Mouse (Mus musculus) liver, embryonic 13.5 days (tissue): ENCODE measurements around the gene Zfp747. TPM values are rescaled to one million over a fixed set of nuclear protein-coding genes. Genes with fewer than 3 reads are reported as not detected.
"Not testable (repeated sequence)": the region's sequence is repeated elsewhere in the genome, so short reads cannot be mapped to it uniquely, and the experiment has no call there.

Experiments
- ATAC-seq: fragments of 200-750 bp; cut with Nextera tagmentation; 2 replicates; pipeline ENCODE4 v1.8.0; 2017; ENCODE audit warnings: low read depth, mild to moderate bottlenecking, moderate number of reproducible peaks, moderate library complexity
- DNase-seq: peaks from one replicate; pipeline ENCODE4 v3.0.0; 2022
- H3K27ac ChIP-seq: fragments of 300-500 bp; sonication (generic); 2 replicates; pipeline ENCODE4 v1.5.1; 2015; ENCODE audit warnings: moderate library complexity, mild to moderate bottlenecking, inconsistent platforms
- H3K27me3 ChIP-seq: fragments of 300-500 bp; sonication (generic); 2 replicates; pipeline ENCODE4 v1.6.1; 2015; ENCODE audit warnings: mild to moderate bottlenecking, inconsistent platforms
- H3K36me3 ChIP-seq: fragments of 300-500 bp; sonication (generic); 2 replicates; pipeline ENCODE4 v1.6.1; 2015; ENCODE audit warnings: mild to moderate bottlenecking, inconsistent platforms
- H3K4me1 ChIP-seq: fragments of 300-500 bp; sonication (generic); replicated peaks from 2 replicates; pipeline ENCODE4 v1.6.1; 2015; ENCODE audit warnings: inconsistent platforms
- H3K4me2 ChIP-seq: fragments of 300-500 bp; sonication (generic); 2 replicates; pipeline ENCODE4 v1.6.1; 2015; ENCODE audit warnings: inconsistent platforms, mild to moderate bottlenecking, moderate library complexity
- H3K4me3 ChIP-seq: fragments of 300-500 bp; sonication (generic); replicated peaks from 2 replicates; pipeline ENCODE4 v1.5.1; 2015; ENCODE audit warnings: mild to moderate bottlenecking, inconsistent platforms
- H3K9ac ChIP-seq: fragments of 300-500 bp; sonication (generic); 2 replicates; pipeline ENCODE4 v1.6.1; 2015; ENCODE audit warnings: mild to moderate bottlenecking, inconsistent platforms
- H3K9me3 ChIP-seq: fragments of 300-500 bp; sonication (generic); replicated peaks from 2 replicates; pipeline ENCODE4 v1.6.1; 2016; ENCODE audit warnings: inconsistent platforms
- WGBS: fragments of 180-500 bp; shearing (Covaris S2); methylation state at CpG from one replicate; pipeline ENCODE4 v1.1.7; 2015; ENCODE audit not compliant: insufficient replicate concordance; 5-methylcytosine and 5-hydroxymethylcytosine counted together
- polyA plus RNA-seq: library from polyadenylated mRNA; unstranded; fragments of >200 nt; fragmentation: Nextera tagmentation; extraction: Ambion mirVana; gene quantifications from 2 replicates; pipeline ENCODE4 v1.2.1, GENCODE M21; 2015

Gene Zfp747
- polyA plus RNA-seq, 1 experiment from 2014 or later: 1.7 TPM

DNA sequence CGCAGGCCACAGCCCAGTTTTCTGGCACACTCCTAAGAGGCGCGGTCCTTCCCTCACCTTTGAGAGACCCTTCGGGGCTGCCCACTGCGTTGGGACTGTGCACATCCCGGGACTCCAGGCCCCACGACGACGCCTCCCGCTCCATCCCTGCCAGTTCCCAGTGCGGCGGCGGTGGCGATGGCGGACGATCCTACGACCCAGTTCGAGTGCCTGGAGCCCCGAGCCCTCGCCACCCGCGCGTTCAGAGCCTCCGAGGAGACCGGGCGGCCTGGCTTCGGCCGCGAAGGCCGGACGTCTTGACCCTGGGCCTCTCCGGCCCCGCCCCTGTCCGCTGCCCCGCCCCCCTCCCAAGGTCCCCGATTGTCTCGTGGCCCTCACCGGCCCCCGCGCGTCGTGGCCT is 30.8 kb downstream of the Zfp747 start:
- Histone ChIP-seq H3K4me2 (peak overlapping the region; percentile 99), H3K27me3 (no peaks in the 10 kb centered on the region), H3K4me3 (peak overlapping the region; percentile 79), H3K27ac (peak overlapping the region; percentile 78), H3K9me3 (no peaks in the 10 kb centered on the region), H3K36me3 (peaks cover 9% of the 10 kb centered on the region), H3K9ac (peak overlapping the region; percentile 79), H3K4me1 (peaks cover 45% of the 10 kb centered on the region)
- ATAC-seq (peak; percentile 34), DNase-seq (peak; percentile 41)
- WGBS: under 1% methylated on average over 36 of the region's 42 CpGs

DNA sequence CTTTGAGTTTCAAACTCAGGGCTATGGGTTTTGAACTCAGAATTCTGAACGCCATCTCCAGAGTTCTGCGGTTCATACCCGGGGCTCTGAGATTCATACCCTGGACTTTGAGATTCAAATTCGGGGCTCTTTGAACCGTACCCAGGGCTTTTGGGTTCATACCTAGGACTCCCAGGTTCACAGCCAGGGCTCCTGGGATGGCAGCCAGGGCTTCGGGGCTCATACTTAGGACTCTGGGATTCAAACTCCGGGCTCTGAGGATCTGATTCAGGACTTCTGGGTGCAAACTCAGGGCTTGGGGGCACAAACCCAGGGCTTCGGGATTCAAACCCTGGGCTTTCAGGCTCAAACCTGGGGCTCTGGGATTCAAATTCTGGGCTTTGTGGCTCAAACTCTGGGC is 31.5 kb downstream of the Zfp747 start:
- H3K9me3 ChIP-seq: no peaks in the 10 kb centered on the region
- peaks cover 45% of the 10 kb centered on the region for H3K4me1 ChIP-seq
- peaks cover 9% of the 10 kb centered on the region for H3K36me3 ChIP-seq
- peak overlapping the region; percentile 79 for H3K4me3 ChIP-seq
- H3K27ac ChIP-seq: no peak overlapping the region
- DNase-seq (no peak), ATAC-seq (no peak)
- H3K27me3 ChIP-seq: no peaks in the 10 kb centered on the region
- peak overlapping the region; percentile 99 for H3K4me2 ChIP-seq
- peak overlapping the region; percentile 79; the same call in 1 of the 2 replicates for H3K9ac ChIP-seq
- WGBS: 82% methylated on average over 8 of the region's 8 CpGs

DNA sequence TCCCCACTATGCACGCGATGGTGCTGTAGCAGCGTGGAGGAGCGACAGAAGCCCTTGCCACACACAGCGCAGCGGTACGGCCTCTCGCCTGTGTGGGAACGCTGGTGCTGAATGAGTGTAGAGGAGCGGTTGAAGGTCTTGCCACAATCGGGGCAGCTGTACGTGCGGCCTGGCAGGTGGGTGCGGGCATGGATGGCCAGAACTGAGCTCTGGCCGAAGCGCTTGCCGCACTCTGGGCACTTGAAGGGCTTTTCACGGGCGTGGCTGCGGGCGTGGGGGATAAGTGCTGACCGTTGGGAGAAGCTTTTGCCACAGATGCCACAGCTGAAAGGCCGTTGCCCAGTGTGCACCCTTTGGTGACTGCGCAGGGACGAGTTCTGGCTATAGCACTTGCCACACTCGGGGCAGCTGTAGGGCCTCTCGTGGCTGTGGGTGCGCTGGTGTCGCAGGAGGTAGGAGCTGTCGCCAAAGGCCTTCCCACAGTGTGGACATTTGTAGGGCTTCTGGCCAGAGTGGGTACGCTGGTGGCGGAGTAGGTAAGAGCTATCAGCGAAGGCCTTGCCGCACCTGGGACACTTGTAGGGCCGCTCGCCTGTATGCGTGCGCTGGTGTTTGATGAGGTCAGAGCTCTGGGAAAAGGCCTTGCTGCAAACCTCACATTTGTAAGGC is 32.4 kb downstream of the Zfp747 start:
- Histone ChIP-seq H3K4me1 (peaks cover 45% of the 10 kb centered on the region), H3K4me3 (no peak overlapping the region), H3K36me3 (peaks cover 9% of the 10 kb centered on the region), H3K9ac (no peak overlapping the region), H3K4me2 (no peak overlapping the region), H3K27ac (no peak overlapping the region), H3K27me3 (no peaks in the 10 kb centered on the region), H3K9me3 (no peaks in the 10 kb centered on the region)
- ATAC-seq (no peak), DNase-seq (no peak)
- WGBS: 86% methylated on average over 38 of the region's 38 CpGs

DNA sequence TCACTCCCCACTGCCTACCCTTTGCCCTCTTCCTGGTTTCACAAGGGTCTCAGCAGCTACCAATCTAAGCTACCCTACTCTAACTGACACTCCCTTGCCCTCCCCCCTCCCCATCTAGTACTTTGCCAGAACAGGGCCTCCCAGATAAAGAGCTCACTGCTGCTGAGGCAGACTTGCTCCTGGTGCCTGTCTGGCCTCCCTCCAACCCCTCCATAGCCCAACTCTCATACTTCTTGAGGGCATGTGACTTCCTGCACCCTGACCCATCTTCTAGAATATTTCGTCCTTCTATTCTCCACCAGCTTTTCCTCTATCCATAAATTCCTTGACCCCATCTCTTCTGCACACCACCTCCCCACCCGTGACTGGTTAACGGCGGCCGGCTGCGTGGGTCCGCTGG is 33.0 kb downstream of the Zfp747 start:
- Histone ChIP-seq H3K4me1 (peaks cover 45% of the 10 kb centered on the region), H3K27me3 (no peaks in the 10 kb centered on the region), H3K9me3 (no peaks in the 10 kb centered on the region), H3K9ac (no peak overlapping the region), H3K36me3 (peaks cover 9% of the 10 kb centered on the region), H3K4me2 (no peak overlapping the region), H3K4me3 (no peak overlapping the region), H3K27ac (no peak overlapping the region)
- WGBS: 87% methylated on average over 7 of the region's 7 CpGs
- ATAC-seq: no peak
- DNase-seq: no peak

DNA sequence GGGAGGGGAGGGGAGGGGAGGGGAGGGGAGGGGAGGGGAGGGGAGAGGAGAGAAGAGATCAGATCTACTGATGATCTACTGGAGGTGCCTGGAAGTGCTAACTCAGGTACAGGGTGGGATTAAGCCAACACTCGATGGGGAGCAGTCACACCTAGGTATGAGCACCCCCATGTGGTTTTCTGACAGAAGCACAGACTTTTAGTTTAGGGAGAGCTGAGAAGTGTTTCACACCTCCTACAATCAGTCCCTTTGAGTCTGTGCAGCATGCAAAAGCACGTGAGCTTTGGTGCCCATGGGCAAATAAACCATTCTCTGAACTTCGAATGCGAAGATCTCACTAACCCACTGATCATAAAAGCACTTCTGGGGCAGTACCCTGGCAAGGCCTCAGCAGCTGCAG is 33.5 kb downstream of the Zfp747 start:
- Histone ChIP-seq H3K4me3 (no peak overlapping the region), H3K4me2 (no peak overlapping the region), H3K36me3 (peaks cover 9% of the 10 kb centered on the region), H3K9me3 (no peaks in the 10 kb centered on the region), H3K4me1 (peaks cover 45% of the 10 kb centered on the region), H3K27ac (no peak overlapping the region), H3K27me3 (no peaks in the 10 kb centered on the region), H3K9ac (no peak overlapping the region)
- WGBS: 49% methylated on average over 4 of the region's 4 CpGs
- ATAC-seq (no peak), DNase-seq (no peak)

DNA sequence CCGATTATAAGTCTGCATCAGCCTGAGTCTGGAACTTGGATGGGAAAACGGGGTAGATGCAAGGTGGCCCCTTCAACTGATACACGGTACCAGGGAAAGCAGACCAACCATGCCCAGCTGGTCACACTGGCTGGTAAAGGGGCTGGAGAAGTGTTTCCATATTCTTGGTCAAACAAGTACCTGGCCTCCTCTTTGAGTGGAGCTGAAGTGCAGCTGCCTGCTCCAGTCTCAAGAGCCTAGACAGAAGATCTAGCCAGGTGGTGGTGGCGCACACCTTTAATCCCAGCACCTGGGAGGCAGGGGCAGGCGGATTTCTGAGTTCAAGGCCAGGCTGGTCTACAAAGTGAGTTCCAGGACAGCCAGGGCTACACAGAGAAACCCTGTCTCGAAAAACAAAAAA is 34.0 kb downstream of the Zfp747 start:
- H3K27ac ChIP-seq, H3K9me3 ChIP-seq, H3K4me3 ChIP-seq, ATAC-seq, DNase-seq, H3K27me3 ChIP-seq, H3K9ac ChIP-seq, H3K36me3 ChIP-seq, H3K4me2 ChIP-seq: not testable (repeated sequence)
- H3K4me1 ChIP-seq: peaks cover 43% of the 10 kb centered on the region
- 74% methylated on average over 6 of the region's 6 CpGs for WGBS

DNA sequence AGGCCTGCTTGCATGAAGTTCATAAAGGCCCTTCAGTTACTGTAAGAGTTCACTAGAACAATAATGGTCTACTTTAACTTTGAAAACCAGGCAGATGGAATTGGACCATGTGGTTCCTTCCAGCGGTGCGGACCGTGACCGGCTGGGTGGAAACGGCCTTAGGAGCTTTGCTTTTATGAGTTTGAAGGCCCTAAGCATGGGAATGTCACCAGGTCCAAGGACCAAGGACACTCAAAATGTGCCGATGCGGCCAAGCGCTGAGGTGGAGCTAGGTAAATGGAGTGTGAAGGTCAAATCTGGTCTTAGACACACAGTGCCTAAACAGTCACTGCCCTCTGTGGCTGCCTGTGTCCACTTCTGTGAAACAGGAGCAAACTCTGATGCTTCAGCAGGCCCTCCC is 34.5 kb downstream of the Zfp747 start:
- 85% methylated on average over 8 of the region's 8 CpGs for WGBS
- Histone ChIP-seq H3K27me3 (no peaks in the 10 kb centered on the region), H3K4me1 (peaks cover 38% of the 10 kb centered on the region), H3K4me3 (no peak overlapping the region), H3K4me2 (no peak overlapping the region), H3K36me3 (peaks cover 9% of the 10 kb centered on the region), H3K9me3 (no peaks in the 10 kb centered on the region), H3K27ac (no peak overlapping the region), H3K9ac (no peak overlapping the region)
- ATAC-seq (no peak), DNase-seq (no peak)

DNA sequence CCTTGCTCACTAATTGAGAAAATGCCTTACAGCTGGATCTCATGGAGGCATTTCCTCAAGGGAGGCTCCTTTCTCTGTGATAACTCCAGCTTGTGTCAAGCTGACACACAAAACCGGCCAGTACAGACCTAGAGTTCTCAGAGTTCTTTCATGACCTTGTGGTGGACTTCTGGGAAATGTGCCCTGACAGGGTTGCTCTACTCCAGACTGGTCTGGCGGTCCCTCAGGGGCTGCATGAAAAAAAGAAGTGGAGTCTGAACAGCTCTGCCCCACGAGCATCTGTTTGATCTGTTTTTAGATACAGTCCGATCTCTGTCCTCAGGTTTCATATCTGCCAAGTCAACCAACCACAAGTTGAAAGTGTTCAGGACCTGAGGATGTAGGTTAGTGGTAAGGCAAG is 38.2 kb downstream of the Zfp747 start:
- no peak for DNase-seq
- WGBS: 28% methylated on average over 4 of the region's 4 CpGs
- H3K27me3 ChIP-seq: no peaks in the 10 kb centered on the region
- ATAC-seq: no peak
- H3K36me3 ChIP-seq: no peaks in the 10 kb centered on the region
- H3K9ac ChIP-seq: no peak overlapping the region
- H3K4me1 ChIP-seq: peaks cover 3% of the 10 kb centered on the region; the same call in 1 of the 2 replicates
- H3K27ac ChIP-seq: no peak overlapping the region
- H3K4me3 ChIP-seq: no peak overlapping the region
- H3K4me2 ChIP-seq: no peak overlapping the region
- H3K9me3 ChIP-seq: no peaks in the 10 kb centered on the region

DNA sequence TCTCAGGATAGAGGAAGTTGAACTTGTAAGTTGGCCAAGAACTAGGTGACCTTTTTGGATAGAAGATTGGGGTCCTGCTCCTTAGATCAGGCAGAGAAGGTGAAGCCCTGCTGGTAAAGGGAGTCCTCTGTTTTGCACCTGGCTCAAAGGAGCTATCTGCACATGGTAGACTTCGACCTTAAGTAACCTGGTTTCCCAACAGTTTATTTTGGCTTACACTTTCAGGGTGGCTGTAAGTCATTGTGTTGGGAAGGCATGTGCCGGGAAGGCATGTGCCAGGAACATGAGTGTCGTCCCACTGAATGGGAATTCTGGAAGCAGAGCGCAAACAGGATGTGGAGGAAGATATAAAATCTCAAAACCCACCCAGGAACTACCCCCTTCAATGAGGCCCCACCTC is 40.2 kb downstream of the Zfp747 start:
- no peaks in the 10 kb centered on the region for H3K9me3 ChIP-seq
- no peaks in the 10 kb centered on the region for H3K4me1 ChIP-seq
- no peak overlapping the region for H3K4me3 ChIP-seq
- ATAC-seq: no peak
- no peaks in the 10 kb centered on the region for H3K27me3 ChIP-seq
- H3K4me2 ChIP-seq: no peak overlapping the region
- no peaks in the 10 kb centered on the region for H3K36me3 ChIP-seq
- no peak overlapping the region for H3K27ac ChIP-seq
- 70% methylated on average over 4 of the region's 4 CpGs for WGBS
- no peak overlapping the region for H3K9ac ChIP-seq
- DNase-seq: no peak

DNA sequence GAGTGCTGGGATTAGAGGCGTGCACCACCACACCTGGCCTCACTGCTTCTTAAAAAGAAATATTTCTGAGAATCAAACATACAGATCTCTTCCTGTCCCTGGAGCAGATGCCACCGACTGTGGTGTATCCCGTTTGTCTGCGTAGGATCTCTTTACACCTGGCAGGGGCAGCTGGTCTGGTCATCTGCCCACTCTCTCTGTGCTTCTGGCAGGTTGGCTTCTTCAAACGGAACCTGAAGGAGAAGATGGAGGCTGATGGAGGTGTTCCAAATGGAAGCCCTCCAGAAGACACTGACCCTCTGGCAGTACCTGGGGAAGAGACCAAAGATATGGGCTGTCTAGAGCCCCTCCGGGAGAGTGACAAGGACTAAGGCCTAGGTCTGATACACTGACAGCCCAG is 42.6 kb downstream of the Zfp747 start:
- Histone ChIP-seq H3K27ac (no peak overlapping the region), H3K4me1 (no peaks in the 10 kb centered on the region), H3K4me3 (no peak overlapping the region), H3K27me3 (no peaks in the 10 kb centered on the region), H3K9ac (no peak overlapping the region), H3K4me2 (no peak overlapping the region), H3K9me3 (no peaks in the 10 kb centered on the region), H3K36me3 (no peaks in the 10 kb centered on the region)
- no peak for ATAC-seq
- DNase-seq: no peak
- 75% methylated on average over 6 of the region's 6 CpGs for WGBS

DNA sequence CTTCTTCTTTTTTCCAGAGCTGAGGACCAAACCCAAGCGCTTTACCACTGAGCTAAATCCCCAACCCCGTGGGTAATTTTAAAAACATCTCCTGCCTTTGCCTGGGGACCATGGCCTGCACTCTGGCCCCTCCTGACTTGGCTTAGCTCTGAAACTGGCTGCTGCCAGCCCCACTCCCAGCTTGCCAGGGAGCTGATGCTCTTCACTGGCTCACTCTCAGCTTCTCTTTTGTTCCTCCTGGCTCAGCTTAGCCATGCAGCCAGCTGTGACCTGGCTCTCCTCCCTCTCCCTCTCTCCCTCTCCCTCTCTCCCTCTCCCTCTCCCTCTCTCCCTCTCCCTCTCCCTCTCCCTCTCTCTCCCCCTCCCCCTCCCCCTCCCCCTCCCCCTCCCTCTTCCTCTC is 49.2 kb downstream of the Zfp747 start:
- Histone ChIP-seq H3K4me3 (no peak overlapping the region), H3K27ac (no peak overlapping the region), H3K4me2 (no peak overlapping the region), H3K27me3 (no peaks in the 10 kb centered on the region), H3K9me3 (no peaks in the 10 kb centered on the region), H3K4me1 (no peaks in the 10 kb centered on the region), H3K36me3 (no peaks in the 10 kb centered on the region), H3K9ac (no peak overlapping the region)
- 67% methylated on average over 2 of the region's 2 CpGs for WGBS
- DNase-seq (no peak), ATAC-seq (no peak)

DNA sequence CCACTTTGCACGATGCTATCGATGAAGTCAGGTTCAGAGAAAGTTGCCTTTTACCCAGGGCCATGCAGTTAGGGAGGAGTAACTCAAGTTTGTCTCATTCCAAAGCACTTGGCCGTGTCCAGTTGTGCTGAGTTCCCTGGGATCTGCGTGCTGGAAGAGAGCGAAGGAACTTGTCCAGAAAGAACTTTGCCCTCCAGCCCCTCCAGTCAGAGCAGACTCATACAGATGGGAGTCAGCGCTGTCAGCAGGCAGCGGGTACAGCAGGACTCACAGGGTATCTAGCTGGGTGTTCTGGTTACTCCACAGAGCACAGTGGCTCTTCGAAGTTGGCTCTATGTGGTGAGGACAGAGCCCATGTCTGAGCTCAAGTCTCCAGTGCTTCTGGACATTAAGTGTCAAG is 50.3 kb downstream of the Zfp747 start:
- Histone ChIP-seq H3K4me3 (no peak overlapping the region), H3K27ac (no peak overlapping the region), H3K9ac (no peak overlapping the region), H3K4me2 (no peak overlapping the region), H3K4me1 (no peaks in the 10 kb centered on the region), H3K27me3 (no peaks in the 10 kb centered on the region), H3K9me3 (no peaks in the 10 kb centered on the region), H3K36me3 (no peaks in the 10 kb centered on the region)
- no peak for DNase-seq
- ATAC-seq: no peak
- WGBS: 78% methylated on average over 8 of the region's 8 CpGs
